Comparison of ENCODE assay signal across 9 mouse cellular contexts in genomic region chr13:41746971-41747615, GRCm38 (mm10).
DNase-seq lines count a peak whose midpoint lies in the region; ATAC-seq and TF ChIP-seq lines count a peak whose summit lies in the region.
"Had no signal": no experiment of that assay in that cellular context is flagged by ENCODE, and none has a peak within 500 bp of the region (broad histone marks: within the 10 kb centered on the region; RNA-seq: fewer than 3 reads in every experiment).

No protein-coding gene starts in this region.

- peak; percentile 77 for TF ChIP-seq RAD21 in CH12.LX (IDR thresholded peaks at IDR 0.05; ENCODE audit: low read depth, low read length)

- H3K4me1 ChIP-seq in kidney, embryonic 14.5 days (ENCODE audit: control insufficient read depth, insufficient read depth, low read length) = no peaks in the 10 kb centered on the region
- peaks cover 16 to 46% of the 10 kb centered on the region in 2 experiments for H3K4me1 ChIP-seq in CH12.LX (ENCODE audit: control insufficient read depth in 1 of 2, insufficient read depth in 2 of 2)
- H3K4me1 ChIP-seq in heart, postnatal 0 days (ENCODE audit: control insufficient read depth, insufficient read depth) = peaks cover 27% of the 10 kb centered on the region
- H3K4me1 ChIP-seq: embryonic facial prominence, embryonic 15.5 days; limb, embryonic 13.5 days had no signal

- no peak overlapping the region for H3K4me3 ChIP-seq in kidney, embryonic 14.5 days (ENCODE audit: low read length)
- H3K4me3 ChIP-seq in CH12.LX (replicated peaks in 1 of 3; ENCODE audit: low read depth in 2 of 3, low read length in 2 of 3, poor library complexity in 1 of 3) = peak overlapping the region in 1 of 3 experiments; percentile 30
- no peak overlapping the region for H3K4me3 ChIP-seq in heart, postnatal 0 days (ENCODE audit: low read depth, low read length)
- H3K4me3 ChIP-seq: embryonic facial prominence, embryonic 15.5 days; limb, embryonic 13.5 days had no signal

- in situ Hi-C loops in CH12.LX (cut with MboI; ENCODE audit: low pct_ligation_motif_present, low pct_unique_long_range_greater_than_20kb, low sequenced_read_pairs) = no loop called here

- H3K9me3 ChIP-seq in kidney, embryonic 14.5 days (ENCODE audit: control insufficient read depth, low read length) = no peaks in the 10 kb centered on the region
- no peaks in the 10 kb centered on the region for H3K9me3 ChIP-seq in CH12.LX (replicated peaks; ENCODE audit: low read length)
- no peaks in the 10 kb centered on the region for H3K9me3 ChIP-seq in heart, postnatal 0 days (replicated peaks; ENCODE audit: control insufficient read depth, low read length)
- H3K9me3 ChIP-seq: embryonic facial prominence, embryonic 15.5 days; limb, embryonic 13.5 days had no signal

- TF ChIP-seq EP300 in CH12.LX (IDR thresholded peaks at IDR 0.05; ENCODE audit: low read length) = no peak
- no peak for TF ChIP-seq EP300 in heart, postnatal 0 days (IDR thresholded peaks at IDR 0.05; ENCODE audit: low read depth)

- no peak overlapping the region for H3K4me2 ChIP-seq in kidney, embryonic 14.5 days (replicated peaks; ENCODE audit: low read depth, low read length)
- H3K4me2 ChIP-seq in CH12.LX (ENCODE audit: insufficient read depth, low read depth, poor library complexity, severe bottlenecking) = peak overlapping the region; percentile 63
- H3K4me2 ChIP-seq in heart, postnatal 0 days (ENCODE audit: low read depth, low read length) = no peak overlapping the region
- H3K4me2 ChIP-seq: embryonic facial prominence, embryonic 15.5 days; limb, embryonic 13.5 days had no signal

- no peak overlapping the region for H3K27ac ChIP-seq in kidney, embryonic 14.5 days (ENCODE audit: low read depth, low read length)
- peak overlapping the region; percentile 62 for H3K27ac ChIP-seq in CH12.LX (ENCODE audit: insufficient read depth, low read depth)
- no peak overlapping the region for H3K27ac ChIP-seq in heart, postnatal 0 days (ENCODE audit: low read depth)
- H3K27ac ChIP-seq: embryonic facial prominence, embryonic 15.5 days; limb, embryonic 13.5 days had no signal

- TF ChIP-seq CTCF in CH12.LX (conservative IDR thresholded peaks at IDR 0.05 in 1 of 2, IDR thresholded peaks at IDR 0.05 in 1 of 2; ENCODE audit: low read depth in 2 of 2, low read length in 2 of 2) = peak; percentile 43 to 74
- TF ChIP-seq CTCF in heart, postnatal 0 days (IDR thresholded peaks at IDR 0.05; ENCODE audit: low read depth) = peak; percentile 57

- H3K9ac ChIP-seq in kidney, embryonic 14.5 days (ENCODE audit: low read depth, low read length) = no peak overlapping the region
- peak overlapping the region; percentile 36; the same call in 1 of the 2 replicates for H3K9ac ChIP-seq in CH12.LX (ENCODE audit: insufficient read depth, low read depth)
- H3K9ac ChIP-seq in heart, postnatal 0 days (replicated peaks; ENCODE audit: low read depth, low read length) = no peak overlapping the region
- H3K9ac ChIP-seq: embryonic facial prominence, embryonic 15.5 days; limb, embryonic 13.5 days had no signal

- no peaks in the 10 kb centered on the region for H3K79me2 ChIP-seq in CH12.LX (replicated peaks; ENCODE audit: control insufficient read depth, extremely low read depth, insufficient read depth, poor library complexity, severe bottlenecking)

- H3K36me3 ChIP-seq in kidney, embryonic 14.5 days (ENCODE audit: control insufficient read depth, insufficient read depth, low read length) = no peaks in the 10 kb centered on the region
- H3K36me3 ChIP-seq in CH12.LX (replicated peaks in 1 of 2; ENCODE audit: control insufficient read depth in 1 of 2, insufficient read depth in 1 of 2, low read length in 1 of 2) = no peaks in the 10 kb centered on the region
- H3K36me3 ChIP-seq in heart, postnatal 0 days (replicated peaks; ENCODE audit: control insufficient read depth, insufficient read depth, low read length) = no peaks in the 10 kb centered on the region
- H3K36me3 ChIP-seq: embryonic facial prominence, embryonic 15.5 days; limb, embryonic 13.5 days had no signal

- WGBS in kidney, embryonic 14.5 days = 49% methylated on average over 8 of the region's 8 CpGs
- 54% methylated on average over 8 of the region's 8 CpGs for WGBS in heart, postnatal 0 days

- no peak for DNase-seq in kidney, adult 11 months
- peak; percentile 85 for DNase-seq in CH12.LX (ENCODE audit: extremely low read depth)
- peak; percentile 85 for DNase-seq in adipocyte (ENCODE audit: low spot score)
- peak; percentile 70 for DNase-seq in heart, postnatal 0 days (ENCODE audit: low spot score)
- DNase-seq in lung, postnatal 10 days = peak; percentile 77
- DNase-seq in telencephalon, adult 2 months (ENCODE audit: low read depth, low spot score) = peak; percentile 65

- peak; percentile 55; the same call in 1 of the 2 replicates for ATAC-seq in kidney, embryonic 14.5 days (ENCODE audit: low FRiP score, low TSS enrichment)
- ATAC-seq in heart, postnatal 0 days (ENCODE audit: insufficient read depth, low read depth) = no peak

- dilution Hi-C loops in CH12.LX (cut with MboI; ENCODE audit: extremely low pct_ligation_motif_present, extremely low pct_unique_long_range_greater_than_20kb, low sequenced_read_pairs) = no loop called here

- no peak for TF ChIP-seq POLR2A in CH12.LX (IDR thresholded peaks at IDR 0.05; ENCODE audit: low read depth, low read length)

- no peaks in the 10 kb centered on the region for H3K27me3 ChIP-seq in kidney, embryonic 14.5 days (ENCODE audit: control insufficient read depth, insufficient read depth, low read length)
- H3K27me3 ChIP-seq in CH12.LX (replicated peaks) = no peaks in the 10 kb centered on the region
- no peaks in the 10 kb centered on the region for H3K27me3 ChIP-seq in heart, postnatal 0 days (ENCODE audit: control insufficient read depth, insufficient read depth, low read length)
- H3K27me3 ChIP-seq: embryonic facial prominence, embryonic 15.5 days; limb, embryonic 13.5 days had no signal

TF ChIP-seq in CH12.LX, 34 proteins besides CTCF, POLR2A, EP300 and RAD21:
- TF ChIP-seq RCOR1 (conservative IDR thresholded peaks at IDR 0.05; ENCODE audit: low read depth, low read length) (no peak), ETS1 (conservative IDR thresholded peaks at IDR 0.05; ENCODE audit: low read depth, low read length) (no peak; the same call in 1 of the 2 replicates), KAT2A (IDR thresholded peaks at IDR 0.05; ENCODE audit: insufficient replicate concordance, low read length) (no peak), ZKSCAN1 (IDR thresholded peaks at IDR 0.05; ENCODE audit: borderline replicate concordance, low read depth, low read length) (no peak), HCFC1 (IDR thresholded peaks at IDR 0.05; ENCODE audit: low read depth, low read length) (no peak), ZNF384 (IDR thresholded peaks at IDR 0.05; ENCODE audit: low read depth, low read length) (0 out of 2 replicates have a peak, but pooled peaks have one; percentile 15), IRF4 (IDR thresholded peaks at IDR 0.05; ENCODE audit: low read depth, low read length) (peak; percentile 17; the same call in 1 of the 2 replicates), TCF12 (IDR thresholded peaks at IDR 0.05; ENCODE audit: low read depth, low read length) (no peak), SMC3 (IDR thresholded peaks at IDR 0.05; ENCODE audit: low read depth, low read length) (peak; percentile 89), E2F4 (IDR thresholded peaks at IDR 0.05; ENCODE audit: insufficient replicate concordance, low read depth, low read length) (no peak), ZC3H11A (IDR thresholded peaks at IDR 0.05; ENCODE audit: low read depth, low read length) (peak; percentile 53)
TF ChIP-seq in CH12.LX: peak in this region for 4.
